Mouse (Mus musculus): ENCODE data around the gene Gm9918.

GRCm38 (mm10) chr15:102233896-102234295 lies 36.5 kb upstream of the Gm9918 start:
- TF ChIP-seq CTCF (IDR thresholded peaks at IDR 0.05; ENCODE audit: extremely low read depth, insufficient read depth, insufficient read length, insufficient replicate concordance) (no peak), POLR2A (IDR thresholded peaks at IDR 0.05; ENCODE audit: low read depth, low read length) (no peak)
